Mouse (Mus musculus): ENCODE measurements around the gene Gm4871.

- TF ChIP-seq CTCF (IDR thresholded peaks at IDR 0.05; ENCODE audit: low read depth) (no peak), EP300 (IDR thresholded peaks at IDR 0.05; ENCODE audit: low read depth) (no peak)
These were observed 45.0 kb downstream of the Gm4871 start for GRCm38 (mm10) chr5:144987561-144987960.
